Mouse (Mus musculus): ENCODE data around the gene Moxd2. TPM values are rescaled to one million over a fixed set of nuclear protein-coding genes. Genes with fewer than 3 reads are reported as not detected.

Gene Moxd2
- polyA plus RNA-seq (2012; rRNA removed): not detected in 2 replicates

GRCm38 (mm10) chr6:40887394-40887793, at the start of gene Moxd2:
TSS of gene Moxd2 (minus strand) at chr6:40887494.

GRCm38 (mm10) chr6:40900287-40900686, 13.0 kb upstream of the Moxd2 start, which contains the start of gene Prss58:
TSS of gene Prss58 (minus strand) at chr6:40900387.

Other genes starting within 250 kb of the Moxd2 start
- not detected in 2 replicates for gene Prss58, start 12.9 kb upstream of the Moxd2 start, polyA plus RNA-seq (2012; rRNA removed)
- not detected in 2 replicates for gene 1700074P13Rik, start 53.1 kb upstream of the Moxd2 start, polyA plus RNA-seq (2012; rRNA removed)
- not detected in 2 replicates for gene Gm4744, start 64.4 kb upstream of the Moxd2 start, polyA plus RNA-seq (2012; rRNA removed)
- not detected in 2 replicates for gene 1810009J06Rik, start 77.3 kb upstream of the Moxd2 start, polyA plus RNA-seq (2012; rRNA removed)
- not detected in 2 replicates for gene Gm2663, start 112.0 kb upstream of the Moxd2 start, polyA plus RNA-seq (2012; rRNA removed)
- gene 2210010C04Rik, start 148.0 kb upstream of the Moxd2 start, polyA plus RNA-seq (2012; rRNA removed): 0.83 and 1.1 TPM in 2 replicates

All from stomach, adult 2 months (tissue).